Mouse (Mus musculus) embryonic stem cell, embryonic (primary cell): ENCODE measurements around the gene 4930469K13Rik.

Experiments
- CTCF ChIA-PET, 4 experiments: fragments of 300-600 bp in 2 of 4; fragments of 350-600 bp in 2 of 4; sonication (Branson Sonifier 250); formaldehyde crosslinking; loops; one replicate each; lab custom pipeline; 2022; ENCODE audit warnings: inconsistent platforms in 2 of 4; lab: Charles Lee
- POLR2A ChIA-PET, 4 experiments: fragments of 300-600 bp in 2 of 4; fragments of 350-600 bp in 2 of 4; sonication (Branson Sonifier 250); formaldehyde crosslinking; loops; one replicate each; lab custom pipeline; 2022; ENCODE audit warnings: antibody characterized with exemption in 4 of 4, inconsistent platforms in 1 of 4; lab: Charles Lee

Gene 4930469K13Rik

GRCm38 (mm10) chr11:33969199-33969598, 129.2 kb downstream of the 4930469K13Rik start:
- CTCF ChIA-PET = interaction anchor here in 2 of 4 experiments (0.6 to 0.7 kb wide), 2 partner anchors 10 to 180 kb away, joined by 3 to 9 read pairs; no protein-coding TSS in a partner anchor

DNA sequence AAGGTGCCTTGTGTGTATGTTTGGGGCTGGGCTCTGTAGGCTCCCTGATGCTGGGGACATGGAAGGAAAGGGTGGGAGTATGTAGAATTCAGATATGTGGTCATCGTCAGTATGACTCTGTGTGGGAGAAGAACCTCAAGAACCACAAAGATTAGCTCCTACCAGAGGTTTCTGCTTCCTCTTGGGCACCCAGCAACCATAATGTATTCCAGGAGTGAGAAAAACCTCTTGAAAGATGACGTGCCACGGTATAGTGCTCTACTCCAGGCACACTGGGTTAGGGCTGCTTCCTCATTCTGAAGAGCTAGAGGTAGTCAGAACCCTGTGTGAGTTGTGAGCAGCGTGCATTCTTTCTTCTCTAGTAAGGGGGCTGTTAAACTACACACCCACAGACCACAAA, 130.6 kb downstream of the 4930469K13Rik start:
- POLR2A ChIA-PET = interaction anchor here in 1 of 4 experiments (0.6 kb wide), 1 partner anchor 804 kb away, joined by 6 read pairs; no protein-coding TSS in a partner anchor
- CTCF ChIA-PET = no interaction called here

More at GRCm38 (mm10) chr11:33969199-33969598, 129.2 kb downstream of the 4930469K13Rik start:
- POLR2A ChIA-PET = no interaction called here

- ChIA-PET CTCF (interaction anchor here in 1 of 4 experiments (0.6 kb wide), 1 partner anchor 34 kb away, joined by 3 read pairs; no protein-coding TSS in a partner anchor), POLR2A (no interaction called here)
Measured at GRCm38 (mm10) chr11:33965380-33965779, 133.0 kb downstream of the 4930469K13Rik start.

DNA sequence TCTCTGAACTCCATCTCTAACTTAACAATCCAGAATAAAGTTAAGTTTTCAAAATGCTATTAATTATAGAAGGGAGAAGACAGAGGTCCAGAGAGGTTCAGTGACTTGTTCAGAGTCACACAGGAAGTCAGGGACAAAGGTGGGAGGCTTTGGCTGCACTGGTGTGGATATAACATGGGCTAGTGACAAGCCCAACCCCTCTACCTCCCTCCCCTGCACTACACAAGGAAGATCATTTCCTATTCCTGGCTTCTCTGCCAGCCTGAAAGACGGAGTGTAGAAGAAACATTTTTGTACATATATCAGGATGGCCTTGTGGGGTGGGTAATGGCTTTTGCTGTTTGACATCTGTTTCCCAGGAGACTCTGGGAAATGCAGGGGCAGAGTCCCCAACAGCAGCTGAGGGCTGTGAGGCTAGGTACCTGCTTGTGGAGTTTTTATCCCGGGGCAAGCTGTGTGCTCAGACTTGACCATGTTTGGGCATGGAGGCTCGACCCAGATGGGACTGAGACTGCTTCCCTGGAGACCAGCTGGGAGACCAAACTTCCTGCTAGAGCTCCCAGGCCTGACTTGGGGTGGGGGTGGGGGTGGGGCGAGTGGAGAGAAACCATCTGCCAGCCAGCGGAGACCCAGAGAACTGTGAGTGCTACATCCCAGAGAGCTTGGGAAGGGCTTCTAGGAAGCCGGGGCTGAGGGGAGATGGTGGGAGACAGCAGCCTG, 135.5 kb downstream of the 4930469K13Rik start, which contains the start of gene Kcnmb1:
Gene Kcnmb1 (plus strand): TSS at position 326 of the 720 bp plus-strand sequence.
- CTCF ChIA-PET = interaction anchor here in 2 of 4 experiments (0.7 to 0.8 kb wide), 3 partner anchors 19 to 39 kb away, joined by 3 to 4 read pairs (median 3); no protein-coding TSS in a partner anchor
- POLR2A ChIA-PET = interaction anchor here in 1 of 4 experiments (0.6 kb wide), 2 partner anchors 35 to 174 kb away, joined by 4 read pairs; no protein-coding TSS in a partner anchor

GRCm38 (mm10) chr11:33962178-33962577, 136.2 kb downstream of the 4930469K13Rik start:
- POLR2A ChIA-PET = no interaction called here
- CTCF ChIA-PET = no interaction called here

GRCm38 (mm10) chr11:33958713-33959112, 139.6 kb downstream of the 4930469K13Rik start:
- ChIA-PET CTCF (interaction anchor here in 2 of 4 experiments (0.7 to 1.6 kb wide), 5 partner anchors 8 to 228 kb away, joined by 3 to 6 read pairs (median 4); no protein-coding TSS in a partner anchor), POLR2A (interaction anchor here in 1 of 4 experiments (0.6 kb wide), 1 partner anchor 44 kb away, joined by 4 read pairs; no protein-coding TSS in a partner anchor)

DNA sequence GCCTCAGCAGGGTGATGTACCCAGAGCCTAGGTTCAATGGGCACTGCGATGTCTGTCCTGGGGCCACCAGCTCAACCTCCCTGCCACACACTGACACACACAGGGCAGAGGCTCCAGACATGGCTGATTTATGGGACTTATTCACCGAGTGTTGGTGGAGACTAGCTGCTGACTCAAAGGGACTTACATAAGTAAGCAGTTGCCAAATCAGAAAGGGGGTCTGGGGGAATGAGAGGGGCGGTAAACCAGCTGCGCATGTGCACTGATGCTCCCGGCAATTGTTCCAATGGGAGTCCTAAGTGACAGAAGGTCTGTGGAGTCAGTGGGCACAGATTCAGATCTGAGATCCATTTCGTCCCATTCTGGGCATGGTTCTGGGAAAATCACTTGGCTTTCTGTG, 140.8 kb downstream of the 4930469K13Rik start:
- CTCF ChIA-PET = interaction anchor here in 1 of 4 experiments (0.6 to 1.7 kb wide), 2 partner anchors 14 to 45 kb away, joined by 4 to 6 read pairs; no protein-coding TSS in a partner anchor

GRCm38 (mm10) chr11:33956623-33957022, 141.7 kb downstream of the 4930469K13Rik start:
- POLR2A ChIA-PET = interaction anchor here in 1 of 4 experiments (0.7 to 1.0 kb wide), 2 partner anchors 10 to 80 kb away, joined by 3 read pairs; no protein-coding TSS in a partner anchor

More for the DNA sequence above, 140.8 kb downstream of the 4930469K13Rik start:
- POLR2A ChIA-PET = no interaction called here

GRCm38 (mm10) chr11:33955982-33956381, 142.4 kb downstream of the 4930469K13Rik start:
- POLR2A ChIA-PET = interaction anchor here in 1 of 4 experiments (1.0 kb wide), 1 partner anchor 10 kb away, joined by 3 read pairs; no protein-coding TSS in a partner anchor
- CTCF ChIA-PET = interaction anchor here in 2 of 4 experiments (0.6 to 1.7 kb wide), 3 partner anchors 12 to 22 kb away, joined by 3 to 6 read pairs (median 4); no protein-coding TSS in a partner anchor

More at GRCm38 (mm10) chr11:33956623-33957022, 141.7 kb downstream of the 4930469K13Rik start:
- CTCF ChIA-PET = interaction anchor here in 1 of 4 experiments (0.6 to 1.7 kb wide), 2 partner anchors 13 to 22 kb away, joined by 4 to 6 read pairs; no protein-coding TSS in a partner anchor

DNA sequence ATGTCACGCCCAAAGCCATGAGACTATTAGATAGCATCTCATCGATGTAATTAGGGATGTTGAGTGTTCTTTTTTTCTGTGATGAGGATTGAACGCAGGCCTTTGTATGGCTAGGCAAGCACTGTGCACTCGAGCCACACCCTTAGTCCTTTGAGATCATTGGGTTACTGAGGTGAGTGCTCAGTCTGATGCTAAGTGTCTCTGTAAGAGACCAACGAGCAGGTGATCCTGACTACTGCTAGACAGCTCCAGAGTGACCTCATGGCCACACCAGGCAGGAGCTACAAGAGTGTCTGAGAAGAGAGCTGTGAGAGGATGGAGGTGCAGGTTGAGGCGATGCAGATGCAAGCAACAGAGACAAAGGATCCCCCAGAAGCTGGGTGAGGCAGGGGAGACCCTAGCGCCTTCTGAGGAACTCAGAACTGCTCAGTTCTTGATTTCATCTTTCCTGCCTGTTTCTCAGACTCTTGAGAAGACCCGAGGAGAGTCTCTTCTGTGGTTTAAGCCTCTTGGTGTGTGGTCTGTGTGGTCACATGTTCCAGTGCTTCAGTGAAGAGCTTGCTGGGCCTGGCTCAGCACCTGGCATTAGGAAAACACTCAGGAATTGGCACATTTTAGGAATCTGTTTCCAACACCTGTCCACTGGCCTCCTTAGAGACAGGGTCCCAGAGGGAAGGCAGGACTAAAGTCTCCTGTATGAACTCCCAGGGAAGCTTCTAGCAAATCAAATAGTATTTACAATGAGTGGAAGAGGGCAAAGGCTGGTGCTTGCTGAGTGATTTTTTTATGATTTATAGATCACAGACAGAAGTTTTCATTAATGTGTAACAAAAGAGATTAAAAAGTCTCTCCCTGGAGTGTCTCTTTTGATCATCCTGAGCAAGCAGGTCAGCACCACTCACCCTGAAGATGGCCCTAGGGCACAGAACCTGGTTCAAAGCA, 146.4 kb downstream of the 4930469K13Rik start:
- ChIA-PET POLR2A (interaction anchor here in 3 of 4 experiments (1.0 to 1.8 kb wide), 6 partner anchors 12 to 414 kb away, joined by 3 to 6 read pairs (median 4); no protein-coding TSS in a partner anchor), CTCF (interaction anchor here in 2 of 4 experiments (0.6 to 1.5 kb wide), 2 partner anchors 57 to 1963 kb away, joined by 4 to 5 read pairs; no protein-coding TSS in a partner anchor)

GRCm38 (mm10) chr11:33951155-33951554, 147.2 kb downstream of the 4930469K13Rik start:
- CTCF ChIA-PET = interaction anchor here in 3 of 4 experiments (0.8 to 1.5 kb wide), 4 partner anchors 8 to 58 kb away, joined by 3 to 6 read pairs (median 4); no protein-coding TSS in a partner anchor

GRCm38 (mm10) chr11:33946501-33946900, 151.9 kb downstream of the 4930469K13Rik start:
- POLR2A ChIA-PET = interaction anchor here in 1 of 4 experiments (1.0 kb wide), 1 partner anchor 10 kb away, joined by 3 read pairs; no protein-coding TSS in a partner anchor
- CTCF ChIA-PET = no interaction called here

More at GRCm38 (mm10) chr11:33951155-33951554, 147.2 kb downstream of the 4930469K13Rik start:
- POLR2A ChIA-PET = interaction anchor here in 3 of 4 experiments (0.6 to 1.8 kb wide), 8 partner anchors 11 to 414 kb away, joined by 3 to 6 read pairs (median 4); no protein-coding TSS in a partner anchor

GRCm38 (mm10) chr11:33944786-33945328, 153.5 kb downstream of the 4930469K13Rik start:
- POLR2A ChIA-PET = interaction anchor here in 3 of 4 experiments (0.9 to 1.6 kb wide), 5 partner anchors 9 to 64 kb away, joined by 3 to 8 read pairs (median 4); partner anchors contain the start of gene Kcnip1 (in 1 of the 3)
- CTCF ChIA-PET = interaction anchor here (0.6 to 2.4 kb wide), 28 partner anchors 9 to 847 kb away, joined by 3 to 17 read pairs (median 4); partner anchors contain the start of genes Foxi1 (in 1 of the 4), Kcnip1 (in 1 of the 4) and Kcnmb1 (in 1 of the 4)

DNA sequence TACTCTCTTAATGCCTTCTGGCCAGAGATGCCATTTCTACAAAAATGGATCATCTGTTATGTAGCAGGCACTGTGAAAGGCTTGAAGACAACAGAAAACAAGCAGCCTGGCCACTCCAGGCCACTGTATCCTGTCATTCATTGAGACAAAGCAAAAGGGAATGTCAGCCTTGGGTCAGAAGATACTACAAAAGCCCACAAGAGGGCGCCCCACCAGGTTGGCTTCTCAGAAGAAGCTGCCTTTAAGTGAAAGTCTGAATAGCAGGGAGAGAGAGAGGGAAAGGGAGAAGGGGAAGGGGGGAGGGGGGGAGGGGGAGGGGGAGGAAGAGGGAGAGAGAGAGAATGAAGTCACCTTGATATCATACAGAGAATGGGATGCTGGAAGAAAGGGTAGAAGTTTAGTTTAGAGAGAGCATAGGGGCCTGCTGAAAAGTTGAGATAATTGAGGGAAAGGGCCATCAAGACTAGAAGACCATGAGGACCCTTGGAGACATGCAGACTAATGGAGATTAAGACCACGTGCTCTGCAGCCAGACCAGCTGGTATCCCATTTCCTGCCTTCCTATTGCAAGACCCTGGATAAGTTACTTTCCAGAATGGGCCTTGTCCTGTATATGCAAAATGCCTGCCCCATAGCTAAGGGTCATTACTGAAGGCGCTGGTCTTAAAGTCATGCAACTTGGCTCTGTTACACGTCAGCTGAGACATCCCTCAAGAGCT, 154.1 kb downstream of the 4930469K13Rik start:
- ChIA-PET CTCF (interaction anchor here (0.6 to 2.4 kb wide), 31 partner anchors 9 to 1769 kb away, joined by 3 to 17 read pairs (median 4); partner anchors contain the start of genes Foxi1 (in 1 of the 4), Kcnip1 (in 1 of the 4) and Kcnmb1 (in 1 of the 4)), POLR2A (interaction anchor here in 3 of 4 experiments (0.6 to 1.6 kb wide), 7 partner anchors 9 to 321 kb away, joined by 3 to 8 read pairs (median 4); partner anchors contain the start of gene Kcnip1 (in 1 of the 3))

DNA sequence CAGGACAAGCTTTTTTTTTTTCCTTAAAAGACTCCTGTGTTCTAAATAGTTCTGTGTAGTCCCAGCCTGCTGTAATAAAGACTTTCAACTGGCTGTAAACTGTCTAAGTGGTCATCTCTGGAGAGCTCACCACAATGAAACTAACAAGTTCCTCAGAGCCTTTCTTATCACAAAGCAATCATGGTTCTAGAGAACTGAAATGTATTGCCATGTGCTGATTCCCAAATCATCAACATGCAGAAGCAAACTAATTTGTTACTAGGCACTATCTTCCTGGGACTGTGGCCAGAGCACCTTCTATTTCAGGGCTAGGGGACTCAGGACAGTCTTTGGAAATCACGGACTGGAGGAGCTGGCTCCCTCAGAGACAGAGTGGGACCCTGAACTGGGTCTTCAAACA, 154.8 kb downstream of the 4930469K13Rik start:
- ChIA-PET CTCF (interaction anchor here (0.6 to 2.4 kb wide), 13 partner anchors 8 to 1769 kb away, joined by 3 to 17 read pairs (median 8); partner anchors contain the start of gene Kcnip1 (in 1 of the 4)), POLR2A (interaction anchor here in 2 of 4 experiments (0.7 to 1.6 kb wide), 2 partner anchors 8 to 21 kb away, joined by 5 read pairs; no protein-coding TSS in a partner anchor)
